Comparison of ENCODE assay signal across 8 mouse cellular contexts in the genomic region with DNA sequence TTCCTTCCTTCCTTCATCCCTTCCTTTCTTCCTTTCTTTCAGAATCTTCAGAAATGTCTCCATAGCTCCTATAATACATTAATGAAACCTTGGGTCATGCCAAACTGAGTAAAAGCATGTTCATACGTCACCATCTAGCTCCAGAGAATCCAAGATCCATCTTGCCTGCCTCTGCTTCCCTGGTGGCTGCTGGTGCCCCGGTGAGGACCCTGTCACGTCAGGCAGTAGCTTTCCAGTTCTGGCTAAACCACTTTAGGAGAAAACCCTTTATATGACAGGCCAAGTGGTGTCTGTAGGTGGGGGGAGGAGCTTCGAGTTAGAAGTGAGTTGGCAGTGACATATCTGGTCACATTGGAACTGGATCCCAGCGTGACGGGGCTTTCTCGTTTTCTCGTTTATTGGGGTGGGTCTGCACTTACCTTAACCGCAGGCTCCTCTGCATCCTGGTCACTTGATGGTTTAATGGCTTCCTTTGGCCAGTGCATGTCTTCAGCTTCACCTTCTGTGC. TPM values are rescaled to one million over a fixed set of nuclear protein-coding genes. Genes with fewer than 3 reads are reported as not detected.
DNase-seq lines count a peak whose midpoint lies in the region; ATAC-seq and TF ChIP-seq lines count a peak whose summit lies in the region.

A gene (minus strand): TSS at position 249 of the 508 bp plus-strand sequence.

- intact Hi-C loops in left cerebral cortex, adult 2 months (cut with DNase I) = no loop called here

- no peak within 1 kb of the TSS for H3K27ac ChIP-seq in left cerebral cortex, adult 2 months
- peak within 1 kb of the TSS; percentile 90 for H3K27ac ChIP-seq in bone marrow macrophage, adult 2 months (ENCODE audit: insufficient read depth, low read depth, low read length)
- peak within 1 kb of the TSS; percentile 94 for H3K27ac ChIP-seq in heart, embryonic 15.5 days
- no peak within 1 kb of the TSS for H3K27ac ChIP-seq in forebrain, embryonic 14.5 days (ENCODE audit: low read depth, low read length)
- H3K27ac ChIP-seq in forebrain, embryonic 16.5 days (ENCODE audit: low read length) = no peak within 1 kb of the TSS

- peaks cover 34% of the 10 kb centered on the region for H3K4me1 ChIP-seq in bone marrow macrophage, adult 2 months (ENCODE audit: control insufficient read depth, insufficient read depth, low read length)
- peaks cover 38% of the 10 kb centered on the region for H3K4me1 ChIP-seq in heart, embryonic 15.5 days (replicated peaks)
- H3K4me1 ChIP-seq in forebrain, embryonic 14.5 days (ENCODE audit: control insufficient read depth, insufficient read depth, low read length) = peaks cover 12% of the 10 kb centered on the region
- H3K4me1 ChIP-seq in forebrain, embryonic 16.5 days (replicated peaks; ENCODE audit: control insufficient read depth, insufficient read depth, low read length) = peaks cover 24% of the 10 kb centered on the region

- no peak for ATAC-seq in heart, embryonic 15.5 days (replicated peaks; ENCODE audit: insufficient number of reproducible peaks, insufficient read depth, low FRiP score, low read depth)
- ATAC-seq in megakaryocyte, adult 5-6 weeks (ENCODE audit: poor library complexity, severe bottlenecking) = no peak
- ATAC-seq in forebrain, embryonic 14.5 days = no peak
- ATAC-seq in forebrain, embryonic 16.5 days = no peak

- no peaks in the 10 kb centered on the region for H3K9me3 ChIP-seq in heart, embryonic 15.5 days (replicated peaks)
- H3K9me3 ChIP-seq in forebrain, embryonic 14.5 days (replicated peaks; ENCODE audit: control insufficient read depth, low read length) = no peaks in the 10 kb centered on the region
- no peaks in the 10 kb centered on the region for H3K9me3 ChIP-seq in forebrain, embryonic 16.5 days (ENCODE audit: control insufficient read depth, low read length)

- no peak for TF ChIP-seq POLR2A in bone marrow macrophage, adult 2 months (IDR thresholded peaks at IDR 0.05; ENCODE audit: borderline replicate concordance, low read depth, low read length)

- 62% methylated on average over 9 of the region's 9 CpGs for WGBS in heart, embryonic 15.5 days
- 76% methylated on average over 9 of the region's 9 CpGs for WGBS in forebrain, embryonic 14.5 days
- WGBS in forebrain, embryonic 16.5 days = 78% methylated on average over 9 of the region's 9 CpGs

- H3K4me2 ChIP-seq in heart, embryonic 15.5 days = no peak within 1 kb of the TSS
- H3K4me2 ChIP-seq in forebrain, embryonic 14.5 days (ENCODE audit: low read length) = no peak within 1 kb of the TSS
- H3K4me2 ChIP-seq in forebrain, embryonic 16.5 days (ENCODE audit: low read length) = no peak within 1 kb of the TSS

- H3K9ac ChIP-seq in heart, embryonic 15.5 days = no peak within 1 kb of the TSS
- H3K9ac ChIP-seq in forebrain, embryonic 14.5 days (ENCODE audit: low read length) = no peak within 1 kb of the TSS
- no peak within 1 kb of the TSS for H3K9ac ChIP-seq in forebrain, embryonic 16.5 days (replicated peaks; ENCODE audit: low read depth, low read length)

- no peak within 1 kb of the TSS for H3K4me3 ChIP-seq in left cerebral cortex, adult 2 months
- H3K4me3 ChIP-seq in bone marrow macrophage, adult 2 months (ENCODE audit: insufficient read depth, low read length) = peak within 1 kb of the TSS; percentile 45
- no peak within 1 kb of the TSS for H3K4me3 ChIP-seq in heart, embryonic 15.5 days
- H3K4me3 ChIP-seq in forebrain, embryonic 14.5 days (ENCODE audit: low read depth, low read length) = no peak within 1 kb of the TSS
- H3K4me3 ChIP-seq in forebrain, embryonic 16.5 days (replicated peaks; ENCODE audit: low read length) = no peak within 1 kb of the TSS

- DNase-seq in left cerebral cortex, adult 2 months (ENCODE audit: extremely low spot score in 1 of 2, low spot score in 2 of 2) = no peak
- no peak for DNase-seq in left cerebral cortex, adult 11 months (ENCODE audit: low spot score)
- DNase-seq in forebrain, embryonic 14.5 days (ENCODE audit: low spot score) = no peak
- DNase-seq in cerebellum, postnatal 10 days = no peak

- no peaks in the 10 kb centered on the region for H3K27me3 ChIP-seq in heart, embryonic 15.5 days
- no peaks in the 10 kb centered on the region for H3K27me3 ChIP-seq in forebrain, embryonic 14.5 days (replicated peaks; ENCODE audit: control insufficient read depth, insufficient read depth, low read length)
- no peaks in the 10 kb centered on the region for H3K27me3 ChIP-seq in forebrain, embryonic 16.5 days (replicated peaks; ENCODE audit: control insufficient read depth, insufficient read depth, low read length)

- no peaks in the 10 kb centered on the region for H3K36me3 ChIP-seq in heart, embryonic 15.5 days
- no peaks in the 10 kb centered on the region for H3K36me3 ChIP-seq in forebrain, embryonic 14.5 days (ENCODE audit: control insufficient read depth, insufficient read depth, low read length)
- no peaks in the 10 kb centered on the region for H3K36me3 ChIP-seq in forebrain, embryonic 16.5 days (ENCODE audit: control insufficient read depth, insufficient read depth)

- no peak for TF ChIP-seq CTCF in left cerebral cortex, adult 2 months (IDR thresholded peaks at IDR 0.05)
- no peak for TF ChIP-seq CTCF in bone marrow macrophage, adult 2 months (IDR thresholded peaks at IDR 0.05; ENCODE audit: low read depth, low read length)

RNA-seq across cellular contexts. Expression of the gene that starts here (rescaled TPM):
- 10 to 100 TPM; 38.0 to 40.7 TPM for total RNA-seq in left cerebral cortex, adult 2 months (2021)
- polyA plus RNA-seq in bone marrow macrophage, adult 2 months (2012; ENCODE audit: insufficient read depth, insufficient read length, missing spikeins) = 70.6 and 73.7 TPM in 2 replicates
- polyA plus RNA-seq in heart, embryonic 15.5 days (2015; fragmentation: Nextera tagmentation; extraction: Ambion mirVana) = 16.0 and 18.2 TPM in 2 replicates
- 28.0 and 34.1 TPM in 2 replicates for total RNA-seq in megakaryocyte, adult 5-6 weeks (2015)
- 13.8 and 21.3 TPM in 2 replicates for total RNA-seq in megakaryocyte, adult 5-6 weeks (2017)
- 3.9 and 4.1 TPM in 2 replicates for polyA plus RNA-seq in forebrain, embryonic 14.5 days (2014; fragmentation: Nextera tagmentation; extraction: Ambion mirVana)
- 4.4 TPM in 2 replicates for polyA plus RNA-seq in forebrain, embryonic 16.5 days (2015; fragmentation: Nextera tagmentation; extraction: Ambion mirVana)

Comparison
In these comparisons a context has a peak if more than half of its experiments do, and no peak if none do; other contexts are left out.
1. H3K27ac ChIP-seq: peak in bone marrow macrophage, adult 2 months (single experiment) and heart, embryonic 15.5 days (single experiment); none in left cerebral cortex, adult 2 months (single experiment), forebrain, embryonic 14.5 days (single experiment) and forebrain, embryonic 16.5 days (single experiment).